Mouse (Mus musculus): Measurements from ENCODE around the gene Foxred1.

Gene Foxred1

GRCm38 (mm10) chr9:35210542-35211474 lies at the start of gene Foxred1:
Gene Foxred1 (minus strand): TSS chr9:35211055.
- DNase-seq (ENCODE audit: low spot score), result peak; percentile 100

GRCm38 (mm10) chr9:35257365-35257764 lies 46.5 kb upstream of the Foxred1 start:
- no peak for DNase-seq (ENCODE audit: low spot score)

- no peak for DNase-seq (ENCODE audit: low spot score)
Measured at GRCm38 (mm10) chr9:35249476-35249875, 38.6 kb upstream of the Foxred1 start.

DNA sequence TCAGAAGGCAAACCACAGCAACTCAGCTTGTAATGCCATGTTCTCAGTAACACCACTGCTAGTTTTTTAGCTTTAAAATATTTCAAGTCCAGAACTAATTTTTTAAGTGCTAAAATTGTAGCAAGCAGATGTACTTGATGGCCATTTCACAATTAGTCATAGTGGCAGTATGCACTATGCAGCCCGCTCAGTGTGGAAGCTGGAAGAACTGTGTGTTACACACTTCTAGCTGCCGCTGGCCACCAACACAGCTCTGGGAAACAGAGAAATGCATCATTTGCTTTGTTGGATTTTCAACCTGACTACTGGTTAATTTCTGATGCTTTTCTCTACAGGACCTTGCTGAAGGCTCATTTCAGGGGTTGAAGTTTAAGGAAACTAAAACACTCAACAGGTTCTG lies 36.5 kb upstream of the Foxred1 start:
- no peak for DNase-seq (ENCODE audit: low spot score)

- no peak for DNase-seq (ENCODE audit: low spot score)
Measured at GRCm38 (mm10) chr9:35239734-35240133, 28.9 kb upstream of the Foxred1 start.

DNA sequence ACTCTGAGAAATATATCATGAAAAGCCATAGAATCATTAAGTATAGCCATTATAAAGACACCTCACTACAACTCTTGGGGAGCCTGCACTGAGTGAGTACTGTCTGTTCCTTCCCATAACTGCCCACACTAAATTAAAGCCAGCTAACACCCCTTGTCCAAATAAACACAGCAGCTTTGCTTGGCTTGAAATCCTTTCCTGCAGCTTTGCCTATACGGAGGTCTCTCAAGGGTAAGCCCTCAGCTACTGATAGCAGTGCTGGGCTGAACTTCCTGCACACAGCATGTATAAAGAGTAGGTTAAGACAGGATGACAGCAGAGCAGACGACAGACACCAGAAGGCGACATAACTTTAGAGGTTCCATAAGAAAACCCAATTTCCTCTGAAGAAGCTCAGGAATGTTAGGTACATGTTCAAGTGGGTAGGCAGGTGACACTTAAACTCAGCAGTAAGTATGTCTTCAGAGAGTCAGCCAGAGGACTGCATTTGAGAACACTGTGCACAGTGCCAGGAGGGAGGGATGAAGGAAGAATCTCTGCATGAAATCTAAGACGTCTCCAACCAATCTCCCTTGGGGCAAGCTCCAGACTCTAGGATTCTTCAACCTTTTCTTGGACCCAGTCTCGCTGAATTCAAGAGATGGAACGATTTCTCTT lies 28.2 kb upstream of the Foxred1 start:
- DNase-seq (ENCODE audit: low spot score), result no peak

- no peak for DNase-seq (ENCODE audit: low spot score)
Measured at GRCm38 (mm10) chr9:35238371-35238770, 27.5 kb upstream of the Foxred1 start.

DNA sequence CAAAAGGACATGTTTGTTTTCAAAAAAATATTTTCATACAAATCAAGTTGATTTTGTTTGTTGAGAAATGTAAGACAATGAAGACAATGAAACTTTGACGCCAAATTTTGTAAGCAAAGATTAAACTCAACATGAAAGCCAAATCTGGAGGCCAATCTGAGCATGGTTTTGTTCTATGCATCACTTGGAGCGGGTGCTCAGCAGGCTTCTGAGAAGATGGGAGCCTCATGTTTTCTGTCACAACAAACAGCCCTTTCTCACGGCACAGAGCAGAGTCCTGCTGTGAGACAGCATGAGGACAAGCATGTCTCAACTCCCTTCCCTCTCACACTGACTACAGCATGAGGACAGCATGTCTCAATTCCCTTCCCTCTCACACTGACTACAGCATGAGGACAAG lies 25.1 kb upstream of the Foxred1 start:
- no peak for DNase-seq (ENCODE audit: low spot score)

DNA sequence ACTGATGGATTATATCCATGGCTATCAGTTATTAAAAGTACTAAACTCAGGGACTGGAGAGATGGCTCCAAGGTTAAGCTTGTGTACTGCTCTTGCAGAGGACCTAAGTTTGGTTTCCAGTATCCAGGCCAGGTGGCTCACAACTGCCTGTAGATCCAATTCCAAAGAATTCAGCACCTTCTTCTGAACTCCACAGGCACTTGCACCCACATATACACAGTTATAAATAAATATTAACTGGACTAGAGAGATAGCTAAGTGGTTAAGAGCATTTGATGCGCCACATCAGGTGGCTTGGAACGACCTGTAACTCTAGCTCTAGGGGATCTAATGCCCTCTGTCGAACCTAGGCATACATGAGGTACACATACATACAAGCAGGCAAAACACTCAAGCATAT lies 17.8 kb upstream of the Foxred1 start:
- no peak for DNase-seq (ENCODE audit: low spot score)

- no peak for DNase-seq (ENCODE audit: low spot score)
Measured at GRCm38 (mm10) chr9:35223466-35223865, 12.6 kb upstream of the Foxred1 start.

DNA sequence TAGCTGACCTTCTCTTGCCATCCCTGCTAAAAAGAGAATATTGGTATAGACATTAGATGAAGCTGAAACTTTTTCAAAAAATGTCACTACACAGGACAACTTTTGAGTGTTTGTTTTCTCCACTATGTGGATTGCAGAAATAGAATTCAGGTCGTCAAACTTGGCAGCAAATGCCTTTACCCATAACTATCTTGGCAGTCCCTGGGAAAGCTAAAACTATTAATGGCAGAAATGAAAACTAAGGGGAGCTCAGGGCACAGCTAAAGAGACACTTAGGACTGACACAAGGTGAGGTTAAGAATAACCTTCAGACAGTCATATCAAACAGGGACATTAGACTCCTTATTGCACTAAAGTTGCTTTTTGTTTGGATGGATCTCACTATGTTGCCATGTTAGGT lies 7.1 kb upstream of the Foxred1 start:
- no peak for DNase-seq (ENCODE audit: low spot score)

DNA sequence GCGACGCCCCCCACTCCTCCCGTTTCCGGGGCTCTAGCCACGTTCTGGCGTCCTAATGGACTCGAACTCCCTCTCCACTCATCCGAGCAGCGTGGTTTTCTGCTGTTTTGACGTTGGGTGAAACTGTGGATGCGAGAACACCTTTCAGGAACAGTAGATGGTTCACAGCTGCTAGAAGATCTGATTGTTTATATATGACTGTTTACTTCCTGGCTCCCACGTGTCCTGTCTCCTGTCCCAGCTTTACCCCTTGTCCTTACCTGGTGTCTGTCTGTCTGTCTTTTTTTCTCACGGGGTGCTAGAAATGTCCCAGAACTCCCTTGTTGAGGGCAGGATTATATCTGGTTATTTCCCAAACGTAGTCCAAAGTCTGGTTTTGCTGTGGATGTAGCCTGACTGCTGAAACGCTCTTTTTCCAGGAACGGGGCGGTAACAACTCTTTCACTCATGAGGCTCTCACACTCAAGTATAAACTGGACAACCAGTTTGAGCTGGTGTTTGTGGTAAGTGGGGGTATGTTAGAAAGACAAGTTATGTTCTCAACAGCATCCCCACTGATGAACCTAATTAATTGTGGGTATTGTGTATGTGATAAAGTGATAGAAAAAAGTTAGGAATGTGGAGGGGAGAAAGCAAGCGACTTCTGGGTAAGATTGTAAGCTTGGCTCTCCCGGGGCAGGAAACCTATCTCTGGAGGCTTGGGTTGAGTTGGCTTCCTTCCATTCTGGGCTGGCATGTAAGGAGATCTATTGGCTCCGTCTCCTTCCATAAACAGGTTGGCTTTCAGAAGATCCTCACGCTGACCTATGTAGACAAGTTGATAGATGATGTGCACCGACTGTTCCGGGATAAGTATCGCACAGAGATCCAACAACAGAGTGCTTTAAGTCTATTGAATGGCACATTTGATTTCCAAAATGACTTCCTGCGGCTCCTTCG lies 987 bp upstream of the Foxred1 start:
- no peak for DNase-seq (ENCODE audit: low spot score)

DNA sequence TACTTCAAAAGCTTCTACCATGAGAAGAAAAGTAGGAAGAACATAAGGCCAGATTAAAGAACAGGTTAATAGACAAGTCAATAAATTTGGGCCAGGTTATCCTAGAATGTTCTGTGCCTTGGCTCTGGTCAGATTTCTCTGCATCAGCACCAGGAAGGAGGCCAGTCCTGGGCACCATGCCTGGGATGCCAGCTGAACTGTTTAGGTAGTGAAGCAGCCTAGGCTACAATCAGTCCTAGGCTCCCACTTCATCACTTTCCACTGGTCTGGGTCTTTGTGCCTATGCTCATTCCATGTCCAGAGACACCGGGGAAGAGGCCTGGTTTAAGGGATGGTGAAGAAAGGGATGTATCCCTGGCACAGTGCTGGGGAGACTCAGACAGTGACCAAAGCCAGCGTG lies 6.4 kb downstream of the Foxred1 start:
- DNase-seq (ENCODE audit: low spot score), result no peak

DNA sequence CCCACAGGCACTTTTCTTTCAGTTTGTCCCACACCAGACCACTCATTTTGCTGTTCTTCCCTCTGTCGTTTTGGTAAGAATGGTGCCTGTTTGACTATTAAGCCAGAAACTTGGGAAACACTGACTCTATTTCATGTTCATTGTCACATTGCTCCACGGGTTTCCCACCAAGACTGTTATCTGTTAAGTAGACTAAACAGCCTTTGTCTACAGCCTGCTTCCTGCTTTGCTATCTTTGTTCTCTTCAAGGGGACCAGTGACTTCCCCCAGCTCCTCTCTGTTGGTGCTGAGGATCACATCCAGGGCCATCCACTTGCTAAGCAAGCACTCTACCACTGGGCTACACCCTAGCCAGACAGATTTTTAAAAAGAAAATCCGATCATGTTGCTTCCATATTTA lies 7.3 kb downstream of the Foxred1 start:
- DNase-seq (ENCODE audit: low spot score), result no peak

- DNase-seq (ENCODE audit: low spot score), result no peak
Measured at GRCm38 (mm10) chr9:35200529-35201060, 10.3 kb downstream of the Foxred1 start.

GRCm38 (mm10) chr9:35199772-35200471 lies 10.9 kb downstream of the Foxred1 start, which contains the start of the genes Srpr and Tirap:
Gene Srpr (plus strand): TSS chr9:35200175.
Gene Tirap (minus strand): TSS chr9:35200291.
- DNase-seq (ENCODE audit: low spot score), result peak; percentile 83

DNA sequence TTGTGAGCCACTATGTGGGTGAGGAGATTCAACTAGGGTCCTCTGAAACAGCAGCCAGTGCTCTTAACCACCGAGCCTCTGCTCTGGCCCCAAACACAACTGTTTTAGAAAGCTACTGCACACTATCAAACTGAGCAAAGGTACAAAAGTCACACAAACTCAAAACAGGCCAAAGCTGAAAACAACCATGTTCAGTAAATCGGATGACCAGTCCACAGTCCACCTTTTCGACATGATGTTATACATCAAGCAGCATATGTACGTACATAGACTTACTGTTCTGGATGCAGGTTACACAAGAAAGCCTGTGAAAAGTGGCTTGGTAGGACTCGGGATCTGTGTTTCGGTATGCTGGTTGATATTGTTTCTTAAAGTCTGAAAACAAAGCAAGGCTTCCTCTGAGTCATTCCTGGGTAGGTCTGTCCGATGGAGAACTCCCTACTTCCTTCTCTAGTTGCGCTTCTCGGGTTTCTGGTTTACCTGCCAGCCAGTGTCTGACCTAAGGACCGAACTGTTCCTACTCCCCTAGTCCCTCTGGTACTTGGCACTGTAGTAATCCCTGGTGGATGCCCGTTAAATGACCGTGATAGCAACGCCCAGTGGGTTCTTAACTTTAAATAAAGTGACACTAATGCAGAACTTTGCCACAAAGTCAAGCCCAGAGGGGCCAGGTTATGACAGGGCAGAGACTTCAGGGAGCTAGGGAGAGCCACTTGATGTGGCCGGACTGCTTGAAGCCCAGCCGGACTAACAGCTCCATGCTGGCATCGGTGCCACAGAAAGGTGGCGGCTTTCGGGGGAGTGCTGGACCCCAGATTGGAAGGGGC lies 11.7 kb downstream of the Foxred1 start:
- no peak for DNase-seq (ENCODE audit: low spot score)

- no peak for DNase-seq (ENCODE audit: low spot score)
Measured at GRCm38 (mm10) chr9:35198351-35198750, 12.5 kb downstream of the Foxred1 start.

GRCm38 (mm10) chr9:35197625-35198024 lies 13.2 kb downstream of the Foxred1 start:
- no peak for DNase-seq (ENCODE audit: low spot score)

DNA sequence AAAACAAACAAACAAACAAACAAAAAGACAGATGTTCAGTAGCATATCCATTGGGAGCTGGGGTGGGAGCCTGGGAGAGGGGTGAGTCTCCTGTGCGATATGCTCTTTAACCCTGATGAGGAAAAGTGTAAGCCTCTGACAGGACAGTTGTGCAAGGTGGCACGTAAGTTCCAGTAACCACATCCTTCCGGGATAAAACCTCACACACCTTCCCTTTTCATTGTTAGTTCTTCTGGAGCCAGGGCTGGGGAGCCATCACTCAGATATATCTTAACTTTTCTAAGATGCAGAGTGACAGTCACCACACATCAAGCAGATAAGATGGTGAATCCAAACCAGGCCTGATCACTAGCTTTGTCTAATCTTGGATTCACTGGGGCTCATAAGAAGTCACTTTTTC lies 16.8 kb downstream of the Foxred1 start:
- DNase-seq (ENCODE audit: low spot score), result no peak

All from layer of hippocampus, adult 11-12 months (tissue).